Mouse (Mus musculus): ENCODE data around the gene Abhd4.
A peak's percentile ranks its signal among the peaks of the same experiment; 100 is the strongest.
"Not testable (repeated sequence)": the region's sequence is repeated elsewhere in the genome, so short reads cannot be mapped to it uniquely, and the experiment has no call there.

Gene Abhd4

GRCm38 (mm10) chr14:54222289-54222727 is 31.7 kb upstream of the Abhd4 start:
- peak in 1 of 2 experiments; percentile 69 for DNase-seq (ENCODE audit: low read depth in 2 of 2, low spot score in 2 of 2)

GRCm38 (mm10) chr14:54223315-54224063 is 30.5 kb upstream of the Abhd4 start:
- DNase-seq (ENCODE audit: low read depth in 2 of 2, low spot score in 2 of 2) = no peak

- DNase-seq (ENCODE audit: low read depth in 2 of 2, low spot score in 2 of 2) = no peak
These were observed 29.9 kb upstream of the Abhd4 start for GRCm38 (mm10) chr14:54224064-54224417.

DNA sequence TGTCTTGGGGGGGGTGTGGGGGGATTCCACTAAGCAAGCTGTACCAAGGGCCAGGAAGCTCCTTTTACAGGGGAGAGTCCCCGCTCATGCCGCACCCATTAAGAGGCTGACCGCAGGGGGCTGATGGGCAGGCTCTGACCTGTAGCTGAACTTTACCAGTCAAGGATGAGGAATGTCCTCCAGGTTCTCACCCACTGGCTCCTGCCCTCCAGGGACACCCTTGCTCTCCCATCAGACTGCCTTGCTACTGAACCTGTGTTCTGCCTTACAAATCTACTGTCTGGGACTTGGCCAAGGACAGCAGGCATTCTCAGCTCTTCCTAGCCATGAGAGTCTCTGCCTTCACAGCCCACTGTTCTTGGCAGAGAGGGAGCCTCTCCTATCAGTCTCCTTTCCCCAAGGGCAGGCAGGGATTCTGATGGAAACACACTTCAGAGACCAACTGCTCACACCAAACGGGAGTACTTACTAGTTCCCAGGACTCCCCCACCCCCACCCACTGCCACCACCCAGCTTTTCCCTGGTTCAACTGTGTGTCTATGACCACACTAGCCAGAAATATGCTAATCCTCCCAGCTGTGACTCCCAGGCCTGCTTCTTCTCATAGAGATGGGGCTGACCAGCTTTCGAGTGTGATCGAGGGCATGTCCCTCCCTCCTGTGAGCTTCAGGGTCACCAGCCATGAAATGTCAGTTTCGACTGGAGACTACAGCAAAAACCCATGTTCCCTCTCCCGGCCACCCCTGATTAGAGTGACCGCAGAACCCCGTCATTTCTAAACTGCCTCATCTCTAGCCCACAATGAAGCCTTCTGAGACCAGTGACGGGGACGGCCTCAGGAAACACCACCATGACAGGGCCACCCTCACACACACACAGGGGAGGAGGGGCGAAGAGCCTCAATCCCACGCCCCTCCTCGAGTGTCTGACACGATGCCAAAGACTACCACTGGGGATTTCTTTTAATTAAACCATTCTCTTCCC is 29.2 kb upstream of the Abhd4 start:
- DNase-seq (ENCODE audit: low read depth in 2 of 2, low spot score in 2 of 2) = peak in 1 of 2 experiments; percentile 66

DNA sequence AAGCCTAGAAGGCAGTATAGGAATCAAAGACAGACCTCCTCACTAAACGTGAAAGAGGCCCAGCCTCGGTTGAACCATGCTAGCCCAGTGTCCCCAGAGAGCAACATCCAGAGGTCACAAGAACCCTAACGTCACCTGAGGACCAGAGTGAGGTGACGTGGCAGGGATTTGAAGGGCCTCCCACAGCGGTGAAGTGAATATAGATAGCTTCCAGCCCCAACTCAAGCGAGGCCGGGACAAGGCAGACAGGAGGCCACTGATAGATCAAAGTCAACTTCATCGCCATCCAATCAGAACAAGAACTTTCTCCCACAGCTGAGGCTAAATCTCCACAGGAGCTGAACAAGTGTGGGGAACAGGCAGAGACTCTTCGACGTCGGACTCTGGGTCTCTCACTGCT is 28.3 kb upstream of the Abhd4 start:
- DNase-seq (ENCODE audit: low read depth in 2 of 2, low spot score in 2 of 2) = no peak

- peak; percentile 99 to 100 for DNase-seq (ENCODE audit: low read depth in 2 of 2, low spot score in 2 of 2)
These were observed 26.8 kb upstream of the Abhd4 start for GRCm38 (mm10) chr14:54226911-54227811.

- peak; percentile 84 to 89 for DNase-seq (ENCODE audit: low read depth in 2 of 2, low spot score in 2 of 2)
These were observed 26.0 kb upstream of the Abhd4 start for GRCm38 (mm10) chr14:54227911-54228451.

- DNase-seq (ENCODE audit: low read depth in 2 of 2, low spot score in 2 of 2) = no peak
These were observed 25.5 kb upstream of the Abhd4 start for GRCm38 (mm10) chr14:54228501-54228900.

GRCm38 (mm10) chr14:54228933-54229713 is 24.9 kb upstream of the Abhd4 start:
- no peak for DNase-seq (ENCODE audit: low read depth in 2 of 2, low spot score in 2 of 2)

DNA sequence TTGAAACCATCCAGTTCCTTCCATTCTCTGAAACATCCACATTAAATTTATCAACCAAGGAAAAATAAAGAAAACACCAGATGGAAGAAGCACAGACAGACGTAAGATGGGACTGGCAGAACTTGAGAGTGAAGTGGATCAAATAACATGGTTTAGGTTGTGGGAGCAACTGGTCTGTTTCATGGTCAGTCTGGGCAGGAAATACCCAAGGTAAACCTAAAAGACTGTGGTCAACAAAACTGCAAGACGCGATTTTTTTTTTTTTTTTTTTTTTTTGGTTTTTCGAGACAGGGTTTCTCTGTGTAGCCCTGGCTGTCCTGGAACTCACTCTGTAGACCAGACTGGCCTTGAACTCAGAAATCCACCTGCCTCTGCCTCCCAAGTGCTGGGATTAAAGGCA is 24.1 kb upstream of the Abhd4 start:
- not testable (repeated sequence) for DNase-seq (ENCODE audit: low read depth in 2 of 2, low spot score in 2 of 2)

DNA sequence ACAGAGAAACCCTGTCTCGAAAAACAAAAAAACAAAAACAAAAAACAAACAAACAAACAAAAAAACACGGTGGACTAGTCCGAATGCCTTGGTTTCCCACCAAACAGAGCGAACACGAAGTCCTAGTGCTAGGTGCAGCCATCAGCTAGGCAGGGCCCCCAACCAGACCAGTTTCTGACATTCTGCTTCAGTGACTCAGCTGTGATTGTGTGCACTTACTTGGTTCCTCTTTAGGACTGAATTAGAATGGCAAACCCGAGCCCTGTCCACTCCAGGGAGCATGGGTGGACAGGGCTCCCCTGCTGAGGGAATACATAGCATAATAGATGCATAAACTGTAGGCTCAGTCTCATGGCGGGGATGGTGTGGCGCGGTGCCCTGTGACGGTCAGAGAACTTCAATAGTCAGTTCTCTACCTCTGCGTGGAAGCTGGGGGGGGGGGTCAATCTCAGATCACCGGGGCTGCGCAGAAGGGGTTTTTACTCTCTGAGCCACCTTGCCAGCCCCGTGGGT is 23.3 kb upstream of the Abhd4 start:
- DNase-seq (ENCODE audit: low read depth in 2 of 2, low spot score in 2 of 2) = no peak

DNA sequence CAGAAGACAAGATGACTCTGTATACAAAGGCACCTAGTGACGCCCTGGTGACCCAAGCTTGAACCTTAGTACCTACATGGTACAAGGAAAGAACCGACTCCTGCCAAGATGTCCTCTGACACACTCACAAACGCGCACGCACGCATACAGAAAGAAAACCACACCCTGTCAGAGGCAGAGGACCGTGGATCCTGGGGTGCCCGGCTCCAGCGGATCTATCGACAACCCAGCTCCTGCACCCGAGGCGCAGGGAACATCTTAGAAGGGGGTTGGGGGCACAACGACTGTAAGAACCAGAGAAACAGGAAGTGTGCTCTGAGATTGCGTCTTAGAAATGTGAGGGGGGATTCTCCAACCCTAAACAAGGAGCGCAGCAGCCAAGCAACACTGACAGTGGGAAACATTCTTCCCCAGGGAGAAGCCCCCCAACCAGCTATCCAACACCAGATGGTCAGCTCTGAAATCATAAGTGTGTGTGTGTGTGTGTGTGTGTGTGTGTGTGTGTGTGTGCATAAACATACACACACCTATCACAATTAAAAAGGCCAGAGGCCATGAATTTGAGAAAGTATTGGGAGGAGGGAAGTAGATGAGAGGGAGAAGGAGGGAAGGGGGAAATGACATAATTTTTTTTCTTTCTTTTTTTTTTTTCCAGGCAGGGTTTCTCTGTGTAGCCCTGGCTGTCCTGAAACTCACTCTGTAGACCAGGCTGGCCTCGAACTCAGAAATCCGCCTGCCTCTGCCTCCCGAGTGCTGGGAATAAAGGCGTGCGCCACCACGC is 22.6 kb upstream of the Abhd4 start:
- peak; percentile 74 to 79 for DNase-seq (ENCODE audit: low read depth in 2 of 2, low spot score in 2 of 2)

GRCm38 (mm10) chr14:54232143-54232542 is 21.8 kb upstream of the Abhd4 start:
- no peak for DNase-seq (ENCODE audit: low read depth in 2 of 2, low spot score in 2 of 2)

- peak; percentile 82 to 84 for DNase-seq (ENCODE audit: low read depth in 2 of 2, low spot score in 2 of 2)
These were observed 21.0 kb upstream of the Abhd4 start for GRCm38 (mm10) chr14:54232811-54233558.

- no peak for DNase-seq (ENCODE audit: low read depth in 2 of 2, low spot score in 2 of 2)
These were observed 20.3 kb upstream of the Abhd4 start for GRCm38 (mm10) chr14:54233559-54234143.

DNA sequence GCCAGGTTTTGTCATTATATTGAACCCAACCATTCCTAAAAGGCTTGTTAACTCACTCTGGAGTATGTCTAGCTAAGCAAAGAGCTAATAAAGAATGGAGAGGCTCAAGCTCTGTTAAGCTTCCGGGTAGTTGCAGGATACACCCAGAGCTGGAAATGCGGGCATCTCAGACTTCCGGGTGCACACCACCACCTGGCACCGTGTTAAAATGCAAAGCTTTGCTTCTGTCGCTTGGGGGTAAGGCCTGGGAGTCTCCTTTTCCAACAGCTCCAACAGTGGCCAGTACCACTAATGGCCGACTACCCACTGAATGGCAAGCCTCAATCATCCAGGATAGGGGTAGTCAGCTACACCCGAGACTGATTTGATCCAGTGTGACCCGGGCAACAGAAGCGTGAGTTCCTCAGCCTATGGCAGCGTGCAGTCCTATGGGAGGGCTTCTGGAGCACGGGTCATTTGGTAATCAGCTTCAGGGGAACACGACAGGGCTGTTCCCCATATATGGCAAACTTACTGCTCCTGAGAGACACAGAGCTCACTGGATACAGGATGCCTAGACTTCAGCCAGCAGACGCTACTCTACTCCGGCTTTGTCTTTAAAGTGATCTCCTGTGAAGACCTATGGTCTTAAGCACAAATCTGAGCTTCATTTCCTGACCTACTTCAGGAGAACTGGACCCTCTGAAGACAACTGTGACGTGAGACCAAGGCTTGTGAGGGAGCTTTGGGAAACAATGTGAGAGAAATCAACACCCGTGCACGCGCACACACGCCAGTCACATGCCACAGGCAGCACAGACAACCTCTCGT is 19.6 kb upstream of the Abhd4 start:
- DNase-seq (ENCODE audit: low read depth in 2 of 2, low spot score in 2 of 2) = no peak
